Mouse (Mus musculus): ENCODE results near the gene Htra3.

GRCm38 (mm10) chr5:35646927-35647326 is 32.7 kb downstream of the Htra3 start:
- TF ChIP-seq CTCF (conservative IDR thresholded peaks at IDR 0.05; ENCODE audit: insufficient read depth, insufficient read length, low read depth, low read length), result no peak
- TF ChIP-seq POLR2A (IDR thresholded peaks at IDR 0.05; ENCODE audit: low read depth, low read length), result no peak
